Mouse (Mus musculus): ENCODE results near the gene Pmm1.

Gene Pmm1

GRCm38 (mm10) chr15:81956457-81956856 is 4.3 kb downstream of the Pmm1 start:
- DNase-seq (ENCODE audit: low read depth) = peak; percentile 80

- no peak for DNase-seq (ENCODE audit: low read depth)
These were observed 5.3 kb downstream of the Pmm1 start for GRCm38 (mm10) chr15:81955414-81955813.

GRCm38 (mm10) chr15:81954716-81955115 is 6.0 kb downstream of the Pmm1 start:
- no peak for DNase-seq (ENCODE audit: low read depth)

- DNase-seq (ENCODE audit: low read depth) = no peak
These were observed 6.6 kb downstream of the Pmm1 start for GRCm38 (mm10) chr15:81954151-81954583.

GRCm38 (mm10) chr15:81952310-81952709 is 8.4 kb downstream of the Pmm1 start:
- no peak for DNase-seq (ENCODE audit: low read depth)

GRCm38 (mm10) chr15:81951159-81951558 is 9.6 kb downstream of the Pmm1 start:
- DNase-seq (ENCODE audit: low read depth) = no peak

GRCm38 (mm10) chr15:81950716-81951115 is 10.0 kb downstream of the Pmm1 start:
- no peak for DNase-seq (ENCODE audit: low read depth)

- DNase-seq (ENCODE audit: low read depth) = no peak
These were observed 11.1 kb downstream of the Pmm1 start for GRCm38 (mm10) chr15:81949476-81950131.

GRCm38 (mm10) chr15:81949076-81949475 is 11.7 kb downstream of the Pmm1 start:
- DNase-seq (ENCODE audit: low read depth) = no peak

GRCm38 (mm10) chr15:81943176-81943749 is 17.5 kb downstream of the Pmm1 start:
- no peak for DNase-seq (ENCODE audit: low read depth)

GRCm38 (mm10) chr15:81941010-81941409 is 19.7 kb downstream of the Pmm1 start:
- no peak for DNase-seq (ENCODE audit: low read depth)

- DNase-seq (ENCODE audit: low read depth) = no peak
These were observed 20.5 kb downstream of the Pmm1 start for GRCm38 (mm10) chr15:81940219-81940618.

GRCm38 (mm10) chr15:81939774-81940173 is 21.0 kb downstream of the Pmm1 start:
- no peak for DNase-seq (ENCODE audit: low read depth)

- DNase-seq (ENCODE audit: low read depth) = no peak
These were observed 21.5 kb downstream of the Pmm1 start for GRCm38 (mm10) chr15:81939157-81939715.

GRCm38 (mm10) chr15:81938246-81938645 is 22.5 kb downstream of the Pmm1 start:
- DNase-seq (ENCODE audit: low read depth) = no peak

GRCm38 (mm10) chr15:81937098-81937972 is 23.4 kb downstream of the Pmm1 start:
- no peak for DNase-seq (ENCODE audit: low read depth)

GRCm38 (mm10) chr15:81936679-81937078 is 24.1 kb downstream of the Pmm1 start, which contains the start of gene Csdc2:
Gene Csdc2 (plus strand): TSS chr15:81936759.
- DNase-seq (ENCODE audit: low read depth) = no peak

- no peak for DNase-seq (ENCODE audit: low read depth)
These were observed 24.7 kb downstream of the Pmm1 start for GRCm38 (mm10) chr15:81935869-81936637.

- no peak for DNase-seq (ENCODE audit: low read depth)
These were observed 26.7 kb downstream of the Pmm1 start for GRCm38 (mm10) chr15:81933986-81934385.

GRCm38 (mm10) chr15:81932951-81933470 is 27.7 kb downstream of the Pmm1 start:
- no peak for DNase-seq (ENCODE audit: low read depth)

GRCm38 (mm10) chr15:81928277-81928676 is 32.5 kb downstream of the Pmm1 start:
- DNase-seq (ENCODE audit: low read depth) = no peak
